In genomic region chr10:69870348-69870747, GRCm38 (mm10) we compare ENCODE assay signal across 8 mouse cellular contexts.
DNase-seq lines count a peak whose midpoint lies in the region; ATAC-seq and TF ChIP-seq lines count a peak whose summit lies in the region.

No protein-coding gene starts in this region.

- TF ChIP-seq CTCF in lung, embryonic 14.5 days (IDR thresholded peaks at IDR 0.05; ENCODE audit: low read depth): peak; percentile 85

- no peaks in the 10 kb centered on the region for H3K27me3 ChIP-seq in midbrain, embryonic 10.5 days (ENCODE audit: low read depth, poor library complexity, severe bottlenecking)
- H3K27me3 ChIP-seq in midbrain, embryonic 16.5 days (ENCODE audit: control insufficient read depth, insufficient read depth, low read depth, low read length): no peaks in the 10 kb centered on the region
- no peaks in the 10 kb centered on the region for H3K27me3 ChIP-seq in lung, embryonic 14.5 days (ENCODE audit: insufficient read depth, low read length)

- intact Hi-C loops in gastrocnemius, postnatal 36 days (cut with DNase I): loop anchor here (1.0 to 10.0 kb wide), 2 partner anchors 95 to 424 kb away; no protein-coding TSS in a partner anchor

- no peak overlapping the region for H3K4me3 ChIP-seq in midbrain, embryonic 10.5 days
- H3K4me3 ChIP-seq in midbrain, embryonic 16.5 days (ENCODE audit: low read depth, low read length): no peak overlapping the region
- H3K4me3 ChIP-seq in lung, embryonic 14.5 days (ENCODE audit: low read depth, low read length): no peak overlapping the region

- no peak overlapping the region for H3K27ac ChIP-seq in midbrain, embryonic 10.5 days (replicated peaks)
- no peak overlapping the region for H3K27ac ChIP-seq in midbrain, embryonic 16.5 days (ENCODE audit: low read length)
- H3K27ac ChIP-seq in lung, embryonic 14.5 days (ENCODE audit: low read depth): no peak overlapping the region

- H3K36me3 ChIP-seq in midbrain, embryonic 10.5 days: no peaks in the 10 kb centered on the region
- peaks cover 15% of the 10 kb centered on the region for H3K36me3 ChIP-seq in midbrain, embryonic 16.5 days (ENCODE audit: control insufficient read depth, insufficient read depth, low read length)
- H3K36me3 ChIP-seq in lung, embryonic 14.5 days (ENCODE audit: insufficient read depth): no peaks in the 10 kb centered on the region

- DNase-seq in midbrain, embryonic 10.5 days (ENCODE audit: low spot score): peak; percentile 74
- peak; percentile 84 for DNase-seq in cerebellum, adult 9-11 months
- peak; percentile 73 to 76 for DNase-seq in gastrocnemius, postnatal 36 days
- DNase-seq in kidney, postnatal 25 days: peak; percentile 84 to 88
- peak; percentile 93 for DNase-seq in lung, embryonic 14.5 days
- DNase-seq in retina, embryonic 14.5 days (ENCODE audit: low spot score): peak; percentile 75
- DNase-seq in urinary bladder, adult 2 months (ENCODE audit: low spot score): peak; percentile 66

- no peak for ATAC-seq in midbrain, embryonic 16.5 days
- no peak for ATAC-seq in lung, embryonic 14.5 days (ENCODE audit: insufficient read depth)

- H3K4me1 ChIP-seq in midbrain, embryonic 10.5 days: no peaks in the 10 kb centered on the region
- peaks cover 3% of the 10 kb centered on the region; the same call in 1 of the 2 replicates for H3K4me1 ChIP-seq in midbrain, embryonic 16.5 days (ENCODE audit: control insufficient read depth, insufficient read depth, low read length)
- no peaks in the 10 kb centered on the region for H3K4me1 ChIP-seq in lung, embryonic 14.5 days (ENCODE audit: insufficient read depth)

- H3K9ac ChIP-seq in midbrain, embryonic 16.5 days (ENCODE audit: low read depth, low read length): no peak overlapping the region
- no peak overlapping the region for H3K9ac ChIP-seq in lung, embryonic 14.5 days

- no peak overlapping the region for H3K4me2 ChIP-seq in midbrain, embryonic 16.5 days (ENCODE audit: low read length)
- H3K4me2 ChIP-seq in lung, embryonic 14.5 days: no peak overlapping the region

- 17% methylated on average over 5 of the region's 5 CpGs for WGBS in midbrain, embryonic 10.5 days
- whole genome bisulfite sequencing in midbrain, embryonic 16.5 days: 6% methylated on average over 5 of the region's 5 CpGs
- 10% methylated on average over 5 of the region's 5 CpGs for WGBS in lung, embryonic 14.5 days

- H3K9me3 ChIP-seq in midbrain, embryonic 10.5 days (replicated peaks): no peaks in the 10 kb centered on the region
- H3K9me3 ChIP-seq in midbrain, embryonic 16.5 days (replicated peaks; ENCODE audit: control insufficient read depth, low read length, poor library complexity, severe bottlenecking): no peaks in the 10 kb centered on the region
- H3K9me3 ChIP-seq in lung, embryonic 14.5 days (ENCODE audit: low read depth, low read length): no peaks in the 10 kb centered on the region
